Mouse (Mus musculus) megakaryocyte, embryonic 14.5 days (primary cell): ENCODE results near the gene Nfib.

Experiments
- FLI1 ChIP-seq: IDR thresholded peaks from 2 replicates; pipeline ENCODE4 v1.6.1; 2012; ENCODE audit warnings: low read length, inconsistent platforms, mixed read lengths
- GATA1 ChIP-seq: IDR thresholded peaks from 3 replicates; pipeline ENCODE4 v1.6.1; 2012; ENCODE audit warnings: mixed read lengths, low read length, inconsistent platforms, borderline replicate concordance

DNA sequence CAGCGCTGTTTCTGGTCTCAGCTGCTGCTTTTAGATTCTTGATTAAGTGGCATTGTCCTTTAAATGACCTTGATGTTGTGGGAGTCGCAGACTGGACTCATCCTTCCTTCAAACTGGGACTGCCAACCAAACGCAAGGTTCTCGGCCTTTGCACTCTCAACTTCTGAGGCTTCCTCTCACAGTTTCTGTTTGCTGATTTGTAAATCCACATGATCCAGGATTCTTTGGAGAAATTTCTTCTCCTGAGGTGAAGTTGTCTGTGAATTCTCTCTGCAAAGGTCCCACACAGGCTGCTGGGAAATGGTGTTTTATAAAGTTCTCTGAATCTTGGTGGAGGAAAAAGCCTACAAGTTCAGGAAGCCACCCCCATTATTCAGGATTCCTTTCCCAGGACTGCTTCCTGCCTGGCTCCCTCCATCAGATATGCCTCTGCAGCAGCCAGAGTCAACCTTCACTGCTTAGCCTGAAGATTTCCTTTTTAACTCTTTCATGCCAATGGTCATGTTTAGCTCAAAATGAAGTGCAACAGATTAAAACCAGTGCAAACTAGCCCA lies 439.4 kb downstream of the Nfib start:
- TF ChIP-seq FLI1, result no peak
- TF ChIP-seq GATA1, result no peak
